Mouse (Mus musculus): ENCODE measurements at regions not wholly inside any gene's neighbourhood (a gene's known extent, or its start where the extent isn't known, plus 50 kb on each side); places are given as distances from the start of the nearest gene placed in this dataset.

DNA sequence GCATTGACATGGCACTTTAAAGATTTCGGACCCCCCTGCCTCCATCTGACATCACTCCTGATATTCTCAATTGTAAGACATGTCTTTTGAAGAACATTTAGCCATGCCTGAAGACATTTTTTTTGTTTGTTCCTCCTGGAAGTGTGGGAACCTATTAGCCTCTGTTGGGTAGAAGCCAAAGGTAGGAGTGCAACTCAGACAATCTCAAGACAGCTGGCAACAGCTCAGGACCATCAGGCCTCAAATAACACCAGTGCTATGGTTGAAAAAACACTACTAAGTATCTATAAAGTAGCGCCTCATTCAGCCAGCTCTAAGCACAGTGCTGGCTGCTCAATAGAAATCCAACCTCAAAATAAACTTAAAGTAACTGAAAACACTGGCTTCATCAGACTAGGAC, 154.3 kb upstream of the Tmc1 start:
- no peak for TF ChIP-seq GATA1 (IDR thresholded peaks at IDR 0.05; ENCODE audit: borderline replicate concordance, low read length)
- no peak for TF ChIP-seq FLI1 (IDR thresholded peaks at IDR 0.05; ENCODE audit: low read length)
